Mouse (Mus musculus): ENCODE results near the gene Vegfa. TPM values are rescaled to one million over a fixed set of nuclear protein-coding genes. Genes with fewer than 3 reads are reported as not detected.

The Vegfa gene
- polyA plus RNA-seq, 1 experiment from 2014 or later: 4.7 TPM

- Histone ChIP-seq H3K27ac (replicated peaks; ENCODE audit: low read depth, low read length) (no peak overlapping the region), H3K9me3 (ENCODE audit: control insufficient read depth, low read length) (no peaks in the 10 kb centered on the region), H3K27me3 (replicated peaks; ENCODE audit: control insufficient read depth, insufficient read depth, low read length) (no peaks in the 10 kb centered on the region), H3K4me2 (ENCODE audit: low read depth, low read length) (no peak overlapping the region), H3K4me1 (ENCODE audit: control insufficient read depth, insufficient read depth, low read length) (no peaks in the 10 kb centered on the region), H3K36me3 (ENCODE audit: control insufficient read depth, insufficient read depth, low read length) (peaks cover 93% of the 10 kb centered on the region), H3K4me3 (ENCODE audit: low read depth, low read length) (no peak overlapping the region), H3K9ac (ENCODE audit: low read depth, low read length) (no peak overlapping the region)
- ATAC-seq (ENCODE audit: low read depth): no peak
- no peak for DNase-seq (ENCODE audit: low spot score)
- 96% methylated on average over 6 of the region's 7 CpGs for WGBS
Observed at GRCm38 (mm10) chr17:46021173-46021572, 11.0 kb downstream of the Vegfa start.

DNA sequence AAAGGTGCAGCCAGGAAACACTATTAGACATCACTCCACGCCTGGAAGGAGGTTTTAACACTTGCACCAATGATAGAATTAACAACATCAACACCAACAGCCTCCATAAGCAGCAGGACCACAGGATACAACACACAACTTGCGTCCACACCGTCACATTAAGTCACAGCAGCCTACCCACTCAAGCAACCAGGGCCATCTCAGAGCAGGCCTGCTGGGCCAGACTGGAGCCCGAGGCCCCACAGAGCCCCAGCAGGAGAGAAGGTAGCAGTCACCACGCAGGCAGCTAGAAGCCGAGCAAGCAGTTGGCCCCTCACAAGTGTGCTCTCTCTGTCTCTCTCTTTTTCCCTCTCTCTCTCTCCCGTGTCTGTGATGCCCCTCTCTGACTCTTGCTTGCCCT lies 11.6 kb downstream of the Vegfa start:
- no peak overlapping the region for H3K27ac ChIP-seq (replicated peaks; ENCODE audit: low read depth, low read length)

GRCm38 (mm10) chr17:46018736-46019004 lies 13.5 kb downstream of the Vegfa start:
- Histone ChIP-seq H3K27me3 (replicated peaks; ENCODE audit: control insufficient read depth, insufficient read depth, low read length) (no peaks in the 10 kb centered on the region), H3K9me3 (ENCODE audit: control insufficient read depth, low read length) (no peaks in the 10 kb centered on the region), H3K4me2 (ENCODE audit: low read depth, low read length) (no peak overlapping the region), H3K4me1 (ENCODE audit: control insufficient read depth, insufficient read depth, low read length) (no peaks in the 10 kb centered on the region), H3K9ac (ENCODE audit: low read depth, low read length) (no peak overlapping the region), H3K27ac (replicated peaks; ENCODE audit: low read depth, low read length) (no peak overlapping the region), H3K36me3 (ENCODE audit: control insufficient read depth, insufficient read depth, low read length) (peaks cover 88% of the 10 kb centered on the region), H3K4me3 (ENCODE audit: low read depth, low read length) (no peak overlapping the region)
- no peak for ATAC-seq (ENCODE audit: low read depth)
- no peak for DNase-seq (ENCODE audit: low spot score)
- WGBS: 82% methylated on average over 10 of the region's 10 CpGs

More for the DNA sequence above, 11.6 kb downstream of the Vegfa start:
- H3K9me3 ChIP-seq (ENCODE audit: control insufficient read depth, low read length): no peaks in the 10 kb centered on the region
- no peaks in the 10 kb centered on the region for H3K4me1 ChIP-seq (ENCODE audit: control insufficient read depth, insufficient read depth, low read length)
- H3K4me3 ChIP-seq (ENCODE audit: low read depth, low read length): no peak overlapping the region
- DNase-seq (ENCODE audit: low spot score) (no peak), ATAC-seq (ENCODE audit: low read depth) (no peak)
- WGBS: 71% methylated on average over 7 of the region's 7 CpGs
- peaks cover 94% of the 10 kb centered on the region for H3K36me3 ChIP-seq (ENCODE audit: control insufficient read depth, insufficient read depth, low read length)
- no peak overlapping the region for H3K4me2 ChIP-seq (ENCODE audit: low read depth, low read length)
- H3K9ac ChIP-seq (ENCODE audit: low read depth, low read length): no peak overlapping the region
- H3K27me3 ChIP-seq (replicated peaks; ENCODE audit: control insufficient read depth, insufficient read depth, low read length): no peaks in the 10 kb centered on the region

DNA sequence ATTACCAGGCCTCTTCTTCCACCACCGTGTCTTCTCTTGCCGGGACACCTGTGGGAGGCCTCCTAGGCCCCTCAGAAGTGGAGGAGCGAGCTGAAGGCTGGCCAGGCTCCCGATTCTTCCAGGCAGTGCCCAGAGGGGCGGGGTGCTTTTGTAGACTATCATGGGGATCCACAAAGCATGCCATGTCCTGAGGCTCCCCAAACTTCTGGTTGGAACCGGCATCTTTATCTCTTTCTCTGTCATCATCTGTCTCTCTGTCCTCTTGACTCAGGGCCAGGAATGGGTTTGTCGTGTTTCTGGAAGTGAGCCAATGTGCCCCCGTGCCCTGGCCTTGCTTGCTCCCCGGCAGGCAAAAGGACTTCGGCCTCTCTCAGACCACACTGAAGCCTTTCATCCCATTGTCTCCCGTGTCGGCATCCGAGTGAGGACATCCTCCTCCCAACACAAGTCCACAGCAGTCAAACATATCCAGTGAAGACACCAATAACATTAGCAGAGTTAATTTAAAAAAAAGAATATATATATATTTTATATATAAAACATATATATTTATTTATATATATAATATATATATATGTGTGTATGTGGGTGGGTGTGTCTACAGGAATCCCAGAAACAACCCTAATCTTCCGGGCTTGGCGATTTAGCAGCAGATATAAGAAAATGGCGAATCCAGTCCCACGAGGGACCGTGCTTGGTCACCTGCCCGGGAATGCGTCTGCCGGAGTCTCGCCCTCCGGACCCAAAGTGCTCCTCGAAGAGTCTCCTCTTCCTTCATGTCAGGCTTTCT lies 14.0 kb downstream of the Vegfa start:
- no peak overlapping the region for H3K4me3 ChIP-seq (ENCODE audit: low read depth, low read length)
- H3K27me3 ChIP-seq (replicated peaks; ENCODE audit: control insufficient read depth, insufficient read depth, low read length): no peaks in the 10 kb centered on the region
- no peak overlapping the region for H3K27ac ChIP-seq (replicated peaks; ENCODE audit: low read depth, low read length)
- WGBS: 84% methylated on average over 23 of the region's 24 CpGs
- ATAC-seq (ENCODE audit: low read depth) (no peak), DNase-seq (ENCODE audit: low spot score) (no peak)
- no peak overlapping the region for H3K4me2 ChIP-seq (ENCODE audit: low read depth, low read length)
- H3K9ac ChIP-seq (ENCODE audit: low read depth, low read length): no peak overlapping the region
- no peaks in the 10 kb centered on the region for H3K4me1 ChIP-seq (ENCODE audit: control insufficient read depth, insufficient read depth, low read length)
- peaks cover 83% of the 10 kb centered on the region for H3K36me3 ChIP-seq (ENCODE audit: control insufficient read depth, insufficient read depth, low read length)
- no peaks in the 10 kb centered on the region for H3K9me3 ChIP-seq (ENCODE audit: control insufficient read depth, low read length)

GRCm38 (mm10) chr17:46016617-46017016 lies 15.6 kb downstream of the Vegfa start:
- no peak overlapping the region for H3K4me3 ChIP-seq (ENCODE audit: low read depth, low read length)
- no peak overlapping the region for H3K9ac ChIP-seq (ENCODE audit: low read depth, low read length)

DNA sequence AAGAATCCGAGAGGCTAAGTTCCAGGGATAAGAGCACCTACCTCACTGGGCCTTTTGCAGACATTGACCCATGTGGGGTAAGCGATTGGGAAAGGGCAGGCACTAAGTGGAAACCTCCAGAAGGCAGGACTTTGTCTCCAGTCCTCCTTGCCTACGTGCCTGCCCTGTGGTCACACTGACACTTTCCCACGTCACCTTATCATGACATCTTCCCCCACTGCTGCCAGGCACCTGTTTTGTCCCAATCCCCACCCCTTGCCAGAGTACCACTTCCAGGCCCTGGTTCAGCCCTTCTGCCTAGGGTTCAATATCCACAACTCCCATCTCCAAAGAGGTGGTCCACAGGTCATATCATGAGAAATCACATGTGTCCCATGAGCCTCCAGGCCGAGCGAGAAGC lies 16.2 kb downstream of the Vegfa start:
- no peak for DNase-seq (ENCODE audit: low spot score)
- Histone ChIP-seq H3K4me3 (ENCODE audit: low read depth, low read length) (no peak overlapping the region), H3K27me3 (replicated peaks; ENCODE audit: control insufficient read depth, insufficient read depth, low read length) (no peaks in the 10 kb centered on the region), H3K27ac (replicated peaks; ENCODE audit: low read depth, low read length) (no peak overlapping the region), H3K4me1 (ENCODE audit: control insufficient read depth, insufficient read depth, low read length) (no peaks in the 10 kb centered on the region), H3K4me2 (ENCODE audit: low read depth, low read length) (no peak overlapping the region), H3K36me3 (ENCODE audit: control insufficient read depth, insufficient read depth, low read length) (peaks cover 61% of the 10 kb centered on the region), H3K9me3 (ENCODE audit: control insufficient read depth, low read length) (no peaks in the 10 kb centered on the region), H3K9ac (ENCODE audit: low read depth, low read length) (no peak overlapping the region)
- ATAC-seq (ENCODE audit: low read depth): no peak
- WGBS: 92% methylated on average over 6 of the region's 6 CpGs

More at GRCm38 (mm10) chr17:46016617-46017016, 15.6 kb downstream of the Vegfa start:
- Histone ChIP-seq H3K9me3 (ENCODE audit: control insufficient read depth, low read length) (no peaks in the 10 kb centered on the region), H3K36me3 (ENCODE audit: control insufficient read depth, insufficient read depth, low read length) (peaks cover 67% of the 10 kb centered on the region), H3K4me1 (ENCODE audit: control insufficient read depth, insufficient read depth, low read length) (no peaks in the 10 kb centered on the region), H3K4me2 (ENCODE audit: low read depth, low read length) (no peak overlapping the region), H3K27me3 (replicated peaks; ENCODE audit: control insufficient read depth, insufficient read depth, low read length) (no peaks in the 10 kb centered on the region), H3K27ac (replicated peaks; ENCODE audit: low read depth, low read length) (no peak overlapping the region)
- DNase-seq (ENCODE audit: low spot score): no peak
- 81% methylated on average over 5 of the region's 5 CpGs for WGBS
- ATAC-seq (ENCODE audit: low read depth): no peak

- H3K4me2 ChIP-seq (ENCODE audit: low read depth, low read length): no peak overlapping the region
- H3K9ac ChIP-seq (ENCODE audit: low read depth, low read length): no peak overlapping the region
- 89% methylated on average over 2 of the region's 2 CpGs for WGBS
- ATAC-seq (ENCODE audit: low read depth) (no peak), DNase-seq (ENCODE audit: low spot score) (no peak)
- H3K4me3 ChIP-seq (ENCODE audit: low read depth, low read length): no peak overlapping the region
- no peaks in the 10 kb centered on the region for H3K27me3 ChIP-seq (replicated peaks; ENCODE audit: control insufficient read depth, insufficient read depth, low read length)
- no peaks in the 10 kb centered on the region for H3K9me3 ChIP-seq (ENCODE audit: control insufficient read depth, low read length)
- no peaks in the 10 kb centered on the region for H3K4me1 ChIP-seq (ENCODE audit: control insufficient read depth, insufficient read depth, low read length)
- H3K36me3 ChIP-seq (ENCODE audit: control insufficient read depth, insufficient read depth, low read length): peaks cover 51% of the 10 kb centered on the region
- no peak overlapping the region for H3K27ac ChIP-seq (replicated peaks; ENCODE audit: low read depth, low read length)
Observed at GRCm38 (mm10) chr17:46014935-46015334, 17.2 kb downstream of the Vegfa start.

GRCm38 (mm10) chr17:46013549-46013948 lies 18.6 kb downstream of the Vegfa start:
- no peaks in the 10 kb centered on the region for H3K4me1 ChIP-seq (ENCODE audit: control insufficient read depth, insufficient read depth, low read length)
- DNase-seq (ENCODE audit: low spot score) (no peak), ATAC-seq (ENCODE audit: low read depth) (no peak)
- no peak overlapping the region for H3K4me2 ChIP-seq (ENCODE audit: low read depth, low read length)
- no peak overlapping the region for H3K9ac ChIP-seq (ENCODE audit: low read depth, low read length)
- H3K9me3 ChIP-seq (ENCODE audit: control insufficient read depth, low read length): no peaks in the 10 kb centered on the region
- H3K36me3 ChIP-seq (ENCODE audit: control insufficient read depth, insufficient read depth, low read length): peaks cover 37% of the 10 kb centered on the region
- no peak overlapping the region for H3K4me3 ChIP-seq (ENCODE audit: low read depth, low read length)
- 82% methylated on average over 15 of the region's 15 CpGs for WGBS
- no peak overlapping the region for H3K27ac ChIP-seq (replicated peaks; ENCODE audit: low read depth, low read length)
- no peaks in the 10 kb centered on the region for H3K27me3 ChIP-seq (replicated peaks; ENCODE audit: control insufficient read depth, insufficient read depth, low read length)

DNA sequence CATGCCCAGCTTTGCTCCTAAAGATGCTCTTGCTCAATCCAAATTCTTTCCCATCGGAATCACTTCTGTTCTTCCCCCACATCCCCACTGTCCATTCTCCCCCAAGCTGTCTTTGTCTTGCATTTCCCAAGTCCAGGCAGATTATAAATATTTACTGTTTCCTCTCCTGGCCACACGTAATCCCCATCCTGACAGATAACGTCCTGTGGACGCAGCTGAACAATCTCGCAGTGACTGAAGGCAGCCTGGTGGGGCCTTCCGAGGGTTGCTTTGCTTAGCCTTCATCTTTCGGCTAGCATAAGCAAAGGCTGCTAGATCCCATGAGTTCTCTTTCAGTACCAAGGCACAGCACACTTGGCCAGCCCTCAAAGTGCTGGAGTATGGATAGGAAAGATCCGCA lies 20.0 kb downstream of the Vegfa start:
- 71% methylated on average over 8 of the region's 8 CpGs for WGBS
- no peak for ATAC-seq (ENCODE audit: low read depth)
- no peak overlapping the region for H3K27ac ChIP-seq (replicated peaks; ENCODE audit: low read depth, low read length)
- H3K27me3 ChIP-seq (replicated peaks; ENCODE audit: control insufficient read depth, insufficient read depth, low read length): no peaks in the 10 kb centered on the region
- no peak overlapping the region for H3K4me2 ChIP-seq (ENCODE audit: low read depth, low read length)
- no peak overlapping the region for H3K9ac ChIP-seq (ENCODE audit: low read depth, low read length)
- no peak for DNase-seq (ENCODE audit: low spot score)
- H3K4me3 ChIP-seq (ENCODE audit: low read depth, low read length): no peak overlapping the region
- H3K4me1 ChIP-seq (ENCODE audit: control insufficient read depth, insufficient read depth, low read length): no peaks in the 10 kb centered on the region
- peaks cover 26% of the 10 kb centered on the region for H3K36me3 ChIP-seq (ENCODE audit: control insufficient read depth, insufficient read depth, low read length)
- H3K9me3 ChIP-seq (ENCODE audit: control insufficient read depth, low read length): no peaks in the 10 kb centered on the region
